In the genomic region with DNA sequence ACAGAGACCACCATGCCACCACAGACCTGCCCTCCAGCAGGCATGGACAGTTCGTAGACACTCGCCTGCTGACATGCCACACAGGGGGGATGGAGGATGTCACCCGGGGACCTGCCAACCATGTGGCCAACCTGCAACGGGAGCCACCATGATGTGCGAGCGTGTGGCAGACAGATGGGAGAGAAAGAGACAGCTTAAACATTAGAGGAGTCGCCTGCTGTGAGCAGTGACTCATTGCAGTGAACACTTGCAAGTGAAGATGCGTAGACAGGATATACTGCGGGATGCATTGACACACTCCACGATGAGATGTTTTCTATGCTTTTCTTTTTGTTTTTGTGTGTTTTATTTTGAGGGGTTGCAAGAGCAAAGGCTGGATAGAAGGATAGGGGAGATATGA, we compare ENCODE assay signal across 33 mouse cellular contexts. TPM values are rescaled to one million over a fixed set of nuclear protein-coding genes. Genes with fewer than 3 reads are reported as not detected.
DNase-seq lines count a peak whose midpoint lies in the region; ATAC-seq and TF ChIP-seq lines count a peak whose summit lies in the region.
"Had no signal": no experiment of that assay in that cellular context is flagged by ENCODE, and none has a peak within 500 bp of the region (broad histone marks: within the 10 kb centered on the region; RNA-seq: fewer than 3 reads in every experiment).

No protein-coding gene starts in this region.

- H3K27ac ChIP-seq in forebrain, embryonic 14.5 days (ENCODE audit: low read depth, low read length), result no peak overlapping the region; the same call in 1 of the 2 replicates
- no peak overlapping the region for H3K27ac ChIP-seq in forebrain, embryonic 10.5 days
- no peak overlapping the region for H3K27ac ChIP-seq in layer of hippocampus, adult 2 months
- peak overlapping the region; percentile 46; the same call in 1 of the 2 replicates for H3K27ac ChIP-seq in neural tube, embryonic 14.5 days (ENCODE audit: low read depth, low read length)
- H3K27ac ChIP-seq in neural tube, embryonic 15.5 days (replicated peaks), result no peak overlapping the region
- H3K27ac ChIP-seq: embryonic facial prominence, embryonic 15.5 days; heart, adult 2 months; heart, embryonic 13.5 days; hindbrain, embryonic 12.5 days; kidney, postnatal 0 days; limb, embryonic 15.5 days; liver, embryonic 14.5 days; midbrain, embryonic 15.5 days; stomach, postnatal 0 days had no signal

- no peaks in the 10 kb centered on the region; the same call in 1 of the 2 replicates for H3K4me1 ChIP-seq in forebrain, embryonic 14.5 days (ENCODE audit: control insufficient read depth, insufficient read depth, low read length)
- H3K4me1 ChIP-seq in forebrain, embryonic 10.5 days, result peaks cover 8% of the 10 kb centered on the region; the same call in 1 of the 2 replicates
- no peaks in the 10 kb centered on the region for H3K4me1 ChIP-seq in neural tube, embryonic 14.5 days (ENCODE audit: control insufficient read depth, insufficient read depth, low read length)
- H3K4me1 ChIP-seq in neural tube, embryonic 15.5 days, result no peaks in the 10 kb centered on the region
- H3K4me1 ChIP-seq: embryonic facial prominence, embryonic 15.5 days; heart, embryonic 13.5 days; megakaryocyte, embryonic 14.5 days; midbrain, embryonic 15.5 days had no signal

- 61% methylated on average over 10 of the region's 10 CpGs for WGBS in forebrain, embryonic 14.5 days
- WGBS in forebrain, embryonic 10.5 days, result 80% methylated on average over 10 of the region's 10 CpGs
- 62% methylated on average over 10 of the region's 10 CpGs for WGBS in neural tube, embryonic 14.5 days
- 53% methylated on average over 10 of the region's 10 CpGs for WGBS in neural tube, embryonic 15.5 days

- no peak for ATAC-seq in forebrain, embryonic 14.5 days
- no peak for ATAC-seq in neural tube, embryonic 14.5 days (ENCODE audit: low read depth)
- no peak for ATAC-seq in neural tube, embryonic 15.5 days (ENCODE audit: low FRiP score)
- ATAC-seq: CD4-positive, CD25-positive, alpha-beta regulatory T cell, adult 4 months; midbrain, embryonic 15.5 days had no signal

- H3K9me3 ChIP-seq in forebrain, embryonic 14.5 days (replicated peaks; ENCODE audit: control insufficient read depth, low read length), result no peaks in the 10 kb centered on the region
- no peaks in the 10 kb centered on the region for H3K9me3 ChIP-seq in forebrain, embryonic 10.5 days
- no peaks in the 10 kb centered on the region for H3K9me3 ChIP-seq in neural tube, embryonic 14.5 days (ENCODE audit: control insufficient read depth, low read length)
- H3K9me3 ChIP-seq in neural tube, embryonic 15.5 days (replicated peaks), result no peaks in the 10 kb centered on the region
- H3K9me3 ChIP-seq: embryonic facial prominence, embryonic 15.5 days; heart, embryonic 13.5 days; hindbrain, embryonic 12.5 days; limb, embryonic 15.5 days; megakaryocyte, embryonic 14.5 days had no signal

- no peaks in the 10 kb centered on the region for H3K36me3 ChIP-seq in forebrain, embryonic 14.5 days (ENCODE audit: control insufficient read depth, insufficient read depth, low read length)
- no peaks in the 10 kb centered on the region for H3K36me3 ChIP-seq in forebrain, embryonic 10.5 days (replicated peaks)
- H3K36me3 ChIP-seq in neural tube, embryonic 14.5 days (ENCODE audit: control insufficient read depth, insufficient read depth, low read length), result no peaks in the 10 kb centered on the region
- no peaks in the 10 kb centered on the region for H3K36me3 ChIP-seq in neural tube, embryonic 15.5 days
- H3K36me3 ChIP-seq: embryonic facial prominence, embryonic 15.5 days; heart, embryonic 13.5 days; hindbrain, embryonic 12.5 days; limb, embryonic 15.5 days; midbrain, embryonic 15.5 days had no signal

- DNase-seq in forebrain, embryonic 14.5 days (ENCODE audit: low spot score), result peak; percentile 53
- DNase-seq in forebrain, embryonic 10.5 days (ENCODE audit: extremely low spot score, low spot score), result no peak
- peak; percentile 3 to 4 for DNase-seq in layer of hippocampus, postnatal 36 days
- DNase-seq in layer of hippocampus, adult 2 months (ENCODE audit: low spot score in 2 of 2), result no peak
- DNase-seq in right cerebral cortex, postnatal 25 days, result peak; percentile 25
- DNase-seq in lung, postnatal 10 days, result no peak
- DNase-seq: cerebellum, adult 11 months; cerebellum, adult 9-11 months; gastrocnemius, postnatal 36 days; heart, adult 2 months; heart, postnatal 14 days; kidney, adult 2 months; lung, embryonic 14.5 days; thymus, adult 2 months; thymus, postnatal 4 days had no signal

- H3K4me2 ChIP-seq in forebrain, embryonic 14.5 days (ENCODE audit: low read length), result no peak overlapping the region
- no peak overlapping the region for H3K4me2 ChIP-seq in neural tube, embryonic 14.5 days (ENCODE audit: low read depth, low read length)
- no peak overlapping the region for H3K4me2 ChIP-seq in neural tube, embryonic 15.5 days
- H3K4me2 ChIP-seq: embryonic facial prominence, embryonic 15.5 days; heart, embryonic 13.5 days; hindbrain, embryonic 12.5 days; limb, embryonic 15.5 days; lung, embryonic 14.5 days; midbrain, embryonic 15.5 days had no signal

- no peak overlapping the region for H3K9ac ChIP-seq in forebrain, embryonic 14.5 days (ENCODE audit: low read length)
- no peak overlapping the region for H3K9ac ChIP-seq in neural tube, embryonic 14.5 days (replicated peaks; ENCODE audit: low read depth, low read length)
- no peak overlapping the region for H3K9ac ChIP-seq in neural tube, embryonic 15.5 days (replicated peaks)
- H3K9ac ChIP-seq: embryonic facial prominence, embryonic 15.5 days; heart, embryonic 13.5 days; hindbrain, embryonic 12.5 days; limb, embryonic 15.5 days; liver, embryonic 14.5 days; lung, embryonic 14.5 days; midbrain, embryonic 15.5 days had no signal

- H3K27me3 ChIP-seq in forebrain, embryonic 14.5 days (replicated peaks; ENCODE audit: control insufficient read depth, insufficient read depth, low read length), result 0 out of 2 replicates have a peak, but pooled peaks cover 3% of the 10 kb centered on the region
- peaks cover 6% of the 10 kb centered on the region; the same call in 1 of the 2 replicates for H3K27me3 ChIP-seq in forebrain, embryonic 10.5 days (ENCODE audit: poor library complexity, severe bottlenecking)
- H3K27me3 ChIP-seq in neural tube, embryonic 14.5 days (ENCODE audit: control insufficient read depth, insufficient read depth, low read length), result no peaks in the 10 kb centered on the region
- H3K27me3 ChIP-seq in neural tube, embryonic 15.5 days (replicated peaks), result peaks cover 3% of the 10 kb centered on the region; the same call in 1 of the 2 replicates
- H3K27me3 ChIP-seq: embryonic facial prominence, embryonic 15.5 days; midbrain, embryonic 15.5 days had no signal

- H3K4me3 ChIP-seq in forebrain, embryonic 14.5 days (ENCODE audit: low read depth, low read length), result no peak overlapping the region
- no peak overlapping the region for H3K4me3 ChIP-seq in forebrain, embryonic 10.5 days
- H3K4me3 ChIP-seq in layer of hippocampus, adult 2 months, result no peak overlapping the region
- no peak overlapping the region for H3K4me3 ChIP-seq in neural tube, embryonic 14.5 days (ENCODE audit: low read depth, low read length)
- H3K4me3 ChIP-seq in neural tube, embryonic 15.5 days (replicated peaks), result no peak overlapping the region
- H3K4me3 ChIP-seq: embryonic facial prominence, embryonic 15.5 days; heart, adult 2 months; heart, embryonic 13.5 days; hindbrain, embryonic 12.5 days; limb, embryonic 15.5 days; megakaryocyte, embryonic 14.5 days; midbrain, embryonic 15.5 days had no signal

- TF ChIP-seq CTCF in layer of hippocampus, adult 2 months (conservative IDR thresholded peaks at IDR 0.05), result no peak

RNA-seq across cellular contexts. Expression of gene Bcas1, which starts 20.0 kb away (rescaled TPM):
- 1.4 and 2.1 TPM in 2 replicates for polyA plus RNA-seq in forebrain, embryonic 14.5 days (2014; fragmentation: Nextera tagmentation; extraction: Ambion mirVana)
- polyA plus RNA-seq in forebrain, embryonic 10.5 days (2016; fragmentation: Nextera tagmentation; extraction: Ambion mirVana), result 0.49 and 0.50 TPM in 2 replicates
- total RNA-seq in layer of hippocampus, postnatal 36 days (2021), result 10 to 100 TPM; 72.5 to 80.1 TPM
- 10 to 100 TPM; 59.4 to 69.6 TPM for total RNA-seq in layer of hippocampus, adult 2 months (2021)
- 11.8 and 14.6 TPM in 2 replicates for polyA plus RNA-seq in neural tube, embryonic 14.5 days (2014; fragmentation: Nextera tagmentation; extraction: Ambion mirVana)
- polyA plus RNA-seq in neural tube, embryonic 15.5 days (2015; fragmentation: Nextera tagmentation; extraction: Ambion mirVana), result 9.2 and 10.6 TPM in 2 replicates

RNA-seq across cellular contexts. Expression of gene Pfdn4, which starts 48.6 kb away (rescaled TPM):
- polyA plus RNA-seq in forebrain, embryonic 14.5 days (2014; fragmentation: Nextera tagmentation; extraction: Ambion mirVana), result 128 and 139 TPM in 2 replicates
- 94.0 and 98.9 TPM in 2 replicates for polyA plus RNA-seq in forebrain, embryonic 10.5 days (2016; fragmentation: Nextera tagmentation; extraction: Ambion mirVana)
- total RNA-seq in layer of hippocampus, postnatal 36 days (2021), result 10 to 100 TPM; 31.0 to 31.7 TPM
- total RNA-seq in layer of hippocampus, adult 2 months (2021), result 10 to 100 TPM; 28.6 to 32.2 TPM
- 159 and 161 TPM in 2 replicates for polyA plus RNA-seq in neural tube, embryonic 14.5 days (2014; fragmentation: Nextera tagmentation; extraction: Ambion mirVana)
- polyA plus RNA-seq in neural tube, embryonic 15.5 days (2015; fragmentation: Nextera tagmentation; extraction: Ambion mirVana), result 125 and 142 TPM in 2 replicates

RNA-seq across cellular contexts. Expression of gene Cyp24a1, which starts 49.3 kb away (rescaled TPM):
- polyA plus RNA-seq in forebrain, embryonic 14.5 days (2014; fragmentation: Nextera tagmentation; extraction: Ambion mirVana), result not detected in 2 replicates
- 0.05 TPM in 1 of 2 replicates, not detected in the other for polyA plus RNA-seq in forebrain, embryonic 10.5 days (2016; fragmentation: Nextera tagmentation; extraction: Ambion mirVana)
- total RNA-seq in layer of hippocampus, postnatal 36 days (2021), result not detected
- not detected for total RNA-seq in layer of hippocampus, adult 2 months (2021)
- 0.05 and 0.14 TPM in 2 replicates for polyA plus RNA-seq in neural tube, embryonic 14.5 days (2014; fragmentation: Nextera tagmentation; extraction: Ambion mirVana)
- 0.12 TPM in 1 of 2 replicates, not detected in the other for polyA plus RNA-seq in neural tube, embryonic 15.5 days (2015; fragmentation: Nextera tagmentation; extraction: Ambion mirVana)
- total RNA-seq: adrenal gland, postnatal 14 days; common myeloid progenitor, adult 5-6 weeks; gastrocnemius, adult 18-20 months; gastrocnemius, postnatal 36 days; heart, adult 2 months; heart, postnatal 14 days; left cerebral cortex, postnatal 14 days; neutrophil, adult 5-6 weeks had no signal
- polyA plus RNA-seq: CD4-positive, CD25-positive, alpha-beta regulatory T cell, adult 4 months; heart, adult 2 months; heart, embryonic 13.5 days; hindbrain, embryonic 12.5 days; large intestine, adult 2 months; limb, embryonic 15.5 days; liver, embryonic 14.5 days; lung, embryonic 14.5 days; stomach, postnatal 0 days had no signal

Comparison
In these comparisons a context has a peak if more than half of its experiments do, and no peak if none do; other contexts are left out.
1. DNase-seq: peak in forebrain, embryonic 14.5 days (single experiment), layer of hippocampus, postnatal 36 days (2 of 2) and right cerebral cortex, postnatal 25 days (single experiment); none in forebrain, embryonic 10.5 days (single experiment), layer of hippocampus, adult 2 months (0 of 2) and lung, postnatal 10 days (single experiment).